Mouse (Mus musculus) bone marrow macrophage, adult 2 months (primary cell): Measurements from ENCODE around the gene Col4a2.

Experiments used
- CTCF ChIP-seq: IDR thresholded peaks from 2 replicates; pipeline ENCODE4 v1.5.1; 2012; ENCODE audit warnings: low read depth, mild to moderate bottlenecking, low read length, moderate library complexity
- POLR2A ChIP-seq: IDR thresholded peaks from 2 replicates; pipeline ENCODE4 v1.6.1; 2012; ENCODE audit warnings: mild to moderate bottlenecking, low read depth, low read length, borderline replicate concordance

- TF ChIP-seq CTCF (no peak), POLR2A (no peak)
Observed at GRCm38 (mm10) chr8:11405722-11406481, 93.3 kb downstream of the Col4a2 start.
